Mouse (Mus musculus) bone marrow, adult 2 months (tissue): Measurements from ENCODE around the gene Tmcc3. TPM values are rescaled to one million over a fixed set of nuclear protein-coding genes. Genes with fewer than 3 reads are reported as not detected.
A peak's percentile ranks its signal among the peaks of the same experiment; 100 is the strongest.

Experiments used
- H3K27ac ChIP-seq: fragments of 200-500 bp; 2 replicates; pipeline ENCODE4 v1.5.1; 2012; ENCODE audit warnings: low read depth, mild to moderate bottlenecking, control low read depth, inconsistent platforms, low read length; ENCODE audit not compliant: control insufficient read depth, poor library complexity, insufficient read depth
- H3K4me1 ChIP-seq: fragments of 200-500 bp; 2 replicates; pipeline ENCODE4 v1.6.1; 2011; ENCODE audit warnings: low read length; ENCODE audit not compliant: control insufficient read depth, insufficient read depth
- H3K4me3 ChIP-seq: fragments of 200-500 bp; replicated peaks from 2 replicates; pipeline ENCODE3; 2011; ENCODE audit warnings: mild to moderate bottlenecking, low read depth, low read length, control low read depth; ENCODE audit not compliant: control insufficient read depth
- CTCF ChIP-seq: fragments of 200-500 bp; IDR thresholded peaks from 2 replicates; pipeline ENCODE4 v1.5.1; 2011; ENCODE audit warnings: low read length, control low read depth; ENCODE audit not compliant: control insufficient read depth, insufficient read depth
- POLR2A ChIP-seq: fragments of 200-500 bp; IDR thresholded peaks from 2 replicates; pipeline ENCODE4 v1.6.1; 2011; ENCODE audit warnings: low read depth, mild to moderate bottlenecking, control low read depth, low read length, borderline replicate concordance; ENCODE audit not compliant: control insufficient read depth
- WGBS: fragments of 180-500 bp; shearing (Covaris S2); methylation state at CpG from one replicate; pipeline ENCODE4 v1.1.7; 2018; 5-methylcytosine and 5-hydroxymethylcytosine counted together
- polyA plus RNA-seq: library from polyadenylated mRNA; stranded (reverse); fragments of >200 nt; gene quantifications from 2 replicates; pipeline ENCODE4 v1.2.4, GENCODE M21; 2011; ENCODE audit warnings: low replicate concordance; ENCODE audit not compliant: missing spikeins, insufficient read depth, insufficient read length

The Tmcc3 gene
- polyA plus RNA-seq, 1 experiment: 5.9 TPM

DNA sequence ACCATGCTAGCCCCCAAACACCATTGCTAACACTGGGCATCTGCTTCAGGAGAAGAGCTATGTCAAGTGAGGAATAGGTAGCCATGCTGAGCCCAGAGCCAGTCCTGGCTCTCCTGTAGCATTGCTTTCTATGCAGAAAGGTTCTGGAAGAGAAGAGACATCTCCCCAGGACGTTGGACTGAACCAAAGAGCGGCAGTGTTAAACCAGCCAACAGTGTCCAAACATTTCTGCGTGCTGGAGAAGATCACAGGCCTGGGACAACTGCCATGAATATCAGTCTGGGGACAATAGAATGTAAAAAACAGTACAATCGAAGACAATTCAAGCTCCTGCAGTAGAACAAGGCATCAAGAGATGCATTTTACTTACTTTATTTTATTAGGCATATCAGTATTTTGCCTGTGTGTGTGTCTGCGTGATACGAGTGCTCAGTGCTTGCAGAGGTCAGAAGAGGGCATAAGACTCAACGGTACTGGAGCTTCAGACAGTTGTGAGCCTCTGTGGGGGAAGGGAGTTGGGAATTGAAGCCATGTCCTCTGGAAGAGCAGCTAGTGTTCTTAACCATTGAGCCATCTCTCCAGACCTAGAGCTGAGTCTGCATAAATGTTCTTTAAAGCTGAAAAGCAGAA is 134.7 kb downstream of the Tmcc3 start:
- H3K4me1 ChIP-seq: no peaks in the 10 kb centered on the region
- H3K27ac ChIP-seq: no peak overlapping the region
- no peak overlapping the region for H3K4me3 ChIP-seq
- 80% methylated on average over 7 of the region's 7 CpGs for WGBS
- TF ChIP-seq CTCF (no peak), POLR2A (no peak)

DNA sequence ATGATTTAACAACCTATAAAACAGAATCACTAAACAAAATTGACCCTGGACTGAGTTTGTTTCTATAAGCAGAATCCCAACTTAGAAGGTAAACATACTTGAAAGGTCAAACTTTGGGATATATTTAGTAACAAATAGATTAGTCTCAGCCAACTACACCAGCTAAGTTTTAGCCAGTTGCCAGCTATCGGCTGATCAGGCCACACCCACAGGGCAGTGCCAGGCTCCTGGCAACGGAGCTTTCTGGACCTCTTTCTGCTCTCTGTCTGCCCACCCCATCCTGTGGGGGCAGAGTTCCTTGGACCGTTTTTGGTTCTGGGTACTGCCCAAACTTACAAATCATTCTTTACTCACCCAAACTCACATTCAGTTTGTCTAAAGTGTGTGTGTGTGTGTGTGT is 137.9 kb downstream of the Tmcc3 start:
- no peaks in the 10 kb centered on the region for H3K4me1 ChIP-seq
- H3K27ac ChIP-seq: no peak overlapping the region
- WGBS: 51% methylated on average over 3 of the region's 3 CpGs
- no peak overlapping the region for H3K4me3 ChIP-seq
- TF ChIP-seq CTCF: no peak
- no peak for TF ChIP-seq POLR2A

- WGBS: 58% methylated on average over 8 of the region's 8 CpGs
- H3K4me1 ChIP-seq: no peaks in the 10 kb centered on the region
- no peak for TF ChIP-seq POLR2A
- no peak for TF ChIP-seq CTCF
- H3K27ac ChIP-seq: no peak overlapping the region
- H3K4me3 ChIP-seq: no peak overlapping the region
These were observed 139.0 kb downstream of the Tmcc3 start for GRCm38 (mm10) chr10:94450781-94451180.

- no peak for TF ChIP-seq POLR2A
- TF ChIP-seq CTCF: no peak
- WGBS: 82% methylated on average over 1 of the region's 1 CpGs
- H3K4me1 ChIP-seq: no peaks in the 10 kb centered on the region; the same call in 1 of the 2 replicates
- H3K4me3 ChIP-seq: no peak overlapping the region
- no peak overlapping the region for H3K27ac ChIP-seq
These were observed 145.7 kb downstream of the Tmcc3 start for GRCm38 (mm10) chr10:94457454-94457853.

GRCm38 (mm10) chr10:94458690-94459089 is 146.9 kb downstream of the Tmcc3 start:
- Histone ChIP-seq H3K27ac (no peak overlapping the region), H3K4me3 (no peak overlapping the region), H3K4me1 (no peaks in the 10 kb centered on the region; the same call in 1 of the 2 replicates)
- TF ChIP-seq CTCF (no peak), POLR2A (no peak)
- 80% methylated on average over 6 of the region's 6 CpGs for WGBS

DNA sequence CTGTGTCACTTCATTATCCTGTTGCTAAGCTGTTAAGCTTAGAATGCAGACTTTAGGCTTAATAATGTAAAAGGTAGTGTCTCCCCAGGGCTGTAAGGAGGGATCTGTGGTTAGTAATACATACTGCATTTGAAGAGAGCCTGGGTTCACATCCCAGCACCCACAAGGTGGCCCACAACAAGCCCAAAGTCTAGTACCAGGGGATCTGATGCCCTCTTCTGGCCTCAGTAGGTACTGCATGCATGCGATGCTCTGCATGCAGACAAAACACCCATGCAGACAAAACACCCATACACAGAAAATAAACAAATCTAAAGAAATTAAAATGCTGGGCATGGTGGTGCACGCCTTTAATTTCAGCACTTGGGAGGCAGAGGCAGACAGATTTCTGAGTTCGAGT is 149.6 kb downstream of the Tmcc3 start:
- peak; percentile 62 for TF ChIP-seq CTCF
- no peak for TF ChIP-seq POLR2A
- 87% methylated on average over 3 of the region's 3 CpGs for WGBS
- Histone ChIP-seq H3K4me1 (no peaks in the 10 kb centered on the region), H3K27ac (no peak overlapping the region), H3K4me3 (no peak overlapping the region)

- no peak overlapping the region for H3K4me3 ChIP-seq
- no peak overlapping the region for H3K27ac ChIP-seq
- TF ChIP-seq CTCF (no peak), POLR2A (no peak)
- 80% methylated on average over 8 of the region's 8 CpGs for WGBS
- H3K4me1 ChIP-seq: no peaks in the 10 kb centered on the region
These were observed 150.1 kb downstream of the Tmcc3 start for GRCm38 (mm10) chr10:94461871-94462270.

DNA sequence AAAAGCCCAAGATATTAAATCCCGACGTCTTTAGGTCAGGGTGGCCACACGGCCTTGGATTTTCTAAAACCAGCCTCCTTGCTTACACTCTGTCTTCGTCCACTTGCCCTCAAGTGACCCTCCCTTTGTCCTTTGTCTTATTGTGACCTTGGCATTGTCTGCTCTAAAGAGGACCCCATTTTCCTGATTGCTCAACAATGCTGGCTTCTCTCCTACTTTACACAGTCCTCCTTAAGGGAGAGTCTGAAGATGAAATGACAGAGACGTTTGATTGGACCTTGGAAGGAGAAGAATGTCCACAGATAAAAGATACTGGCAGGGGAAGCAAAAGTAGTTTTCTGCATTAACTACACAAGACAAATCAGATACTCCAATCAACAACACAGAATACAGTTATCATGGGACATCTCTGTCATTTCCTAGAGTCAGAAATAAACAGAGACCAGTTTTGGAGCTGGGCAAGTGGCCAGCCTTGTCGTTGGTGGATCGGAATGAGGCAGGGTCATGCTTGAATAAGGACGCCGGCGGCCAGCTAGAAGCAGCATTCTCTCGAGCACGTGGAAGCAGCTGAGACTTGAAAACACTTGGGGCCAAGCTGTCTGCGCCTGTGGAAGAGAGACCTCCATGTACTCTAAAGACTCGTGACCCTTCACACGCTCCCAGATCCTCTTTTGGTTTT is 150.8 kb downstream of the Tmcc3 start:
- Histone ChIP-seq H3K27ac (no peak overlapping the region), H3K4me3 (no peak overlapping the region), H3K4me1 (no peaks in the 10 kb centered on the region)
- 79% methylated on average over 15 of the region's 15 CpGs for WGBS
- TF ChIP-seq POLR2A: no peak
- no peak for TF ChIP-seq CTCF
